Mouse (Mus musculus) erythroblast, embryonic 14.5 days (primary cell): Measurements from ENCODE around the gene Tbck.

Source experiments
- GATA1 ChIP-seq: IDR thresholded peaks from 2 replicates; pipeline ENCODE4 v1.6.1; 2012; ENCODE audit warnings: low read length, inconsistent platforms, mixed read lengths
- TAL1 ChIP-seq: IDR thresholded peaks from 3 replicates; pipeline ENCODE4 v1.6.1; 2012; ENCODE audit warnings: low read length, inconsistent platforms, mixed read lengths

GRCm38 (mm10) chr3:132724326-132724725 lies 40.4 kb downstream of the Tbck start:
- TF ChIP-seq GATA1: no peak
- no peak for TF ChIP-seq TAL1
